In the genomic region with DNA sequence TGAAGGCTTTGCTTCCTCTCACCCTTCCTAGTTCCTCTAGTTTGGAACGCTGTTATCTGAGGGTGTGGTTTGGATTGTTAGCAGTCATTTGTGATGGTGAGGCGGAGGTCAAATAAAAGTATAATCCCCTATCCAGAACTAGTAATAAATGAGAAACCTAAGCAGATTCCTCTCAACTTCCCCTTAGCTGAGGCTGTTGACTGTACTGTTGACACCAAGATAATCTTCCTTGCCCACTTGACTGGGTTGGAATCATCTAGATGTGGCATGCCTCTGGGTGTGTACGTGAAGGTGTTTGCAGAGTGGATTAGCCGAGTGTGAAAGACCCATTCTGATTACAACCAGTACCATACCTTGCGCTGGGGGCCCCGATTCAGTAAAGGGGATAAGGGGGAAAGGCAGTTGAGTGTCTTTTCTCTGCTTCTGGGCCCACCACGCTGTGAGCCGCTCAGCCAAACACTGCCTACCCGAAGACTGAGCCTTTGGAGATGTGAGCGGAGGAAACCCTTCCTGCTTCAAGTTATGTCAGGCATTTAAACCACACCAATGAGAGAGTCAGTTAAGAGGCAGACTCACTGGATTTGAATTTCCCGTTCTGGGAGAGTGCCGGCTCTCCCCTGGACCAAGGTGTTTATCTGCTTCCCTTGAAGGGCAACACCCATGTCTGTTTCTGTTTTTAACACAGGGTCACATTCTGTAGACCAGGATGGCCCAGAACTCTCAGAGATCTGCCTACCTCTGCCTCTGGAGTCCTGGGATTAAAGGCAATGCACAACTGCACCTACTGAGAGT, we compare ENCODE assay signal across 11 mouse cellular contexts.
"Had no signal": no experiment of that assay in that cellular context is flagged by ENCODE, and none has a peak within 500 bp of the region (broad histone marks: within the 10 kb centered on the region; RNA-seq: fewer than 3 reads in every experiment).

No protein-coding gene starts in this region.

- ATAC-seq: midbrain, embryonic 13.5 days had no signal

- H3K27ac ChIP-seq: limb, embryonic 13.5 days; liver, embryonic 14.5 days; midbrain, embryonic 13.5 days; neural tube, embryonic 15.5 days had no signal

- DNase-seq: kidney, postnatal 14 days; left cerebral cortex, postnatal 4 days; lung, adult 2 months; lung, postnatal 14 days; right cerebral cortex, adult 18-20 months; right cerebral cortex, postnatal 25 days; thymus, postnatal 4 days had no signal

- H3K4me1 ChIP-seq: midbrain, embryonic 13.5 days had no signal

- H3K4me2 ChIP-seq: limb, embryonic 13.5 days; midbrain, embryonic 13.5 days; neural tube, embryonic 15.5 days had no signal

- H3K9me3 ChIP-seq: limb, embryonic 13.5 days; midbrain, embryonic 13.5 days; neural tube, embryonic 15.5 days had no signal

- H3K4me3 ChIP-seq: limb, embryonic 13.5 days; midbrain, embryonic 13.5 days; neural tube, embryonic 15.5 days had no signal

- H3K36me3 ChIP-seq: limb, embryonic 13.5 days; midbrain, embryonic 13.5 days; neural tube, embryonic 15.5 days had no signal

- H3K27me3 ChIP-seq: limb, embryonic 13.5 days; neural tube, embryonic 15.5 days had no signal

- H3K9ac ChIP-seq: limb, embryonic 13.5 days; liver, embryonic 14.5 days; midbrain, embryonic 13.5 days; neural tube, embryonic 15.5 days had no signal
